Mouse (Mus musculus): ENCODE measurements around the gene Gm10273. TPM values are rescaled to one million over a fixed set of nuclear protein-coding genes. Genes with fewer than 3 reads are reported as not detected.

Gene Gm10273
- polyA plus RNA-seq, 1 experiment from 2014 or later = 13.3 TPM

DNA sequence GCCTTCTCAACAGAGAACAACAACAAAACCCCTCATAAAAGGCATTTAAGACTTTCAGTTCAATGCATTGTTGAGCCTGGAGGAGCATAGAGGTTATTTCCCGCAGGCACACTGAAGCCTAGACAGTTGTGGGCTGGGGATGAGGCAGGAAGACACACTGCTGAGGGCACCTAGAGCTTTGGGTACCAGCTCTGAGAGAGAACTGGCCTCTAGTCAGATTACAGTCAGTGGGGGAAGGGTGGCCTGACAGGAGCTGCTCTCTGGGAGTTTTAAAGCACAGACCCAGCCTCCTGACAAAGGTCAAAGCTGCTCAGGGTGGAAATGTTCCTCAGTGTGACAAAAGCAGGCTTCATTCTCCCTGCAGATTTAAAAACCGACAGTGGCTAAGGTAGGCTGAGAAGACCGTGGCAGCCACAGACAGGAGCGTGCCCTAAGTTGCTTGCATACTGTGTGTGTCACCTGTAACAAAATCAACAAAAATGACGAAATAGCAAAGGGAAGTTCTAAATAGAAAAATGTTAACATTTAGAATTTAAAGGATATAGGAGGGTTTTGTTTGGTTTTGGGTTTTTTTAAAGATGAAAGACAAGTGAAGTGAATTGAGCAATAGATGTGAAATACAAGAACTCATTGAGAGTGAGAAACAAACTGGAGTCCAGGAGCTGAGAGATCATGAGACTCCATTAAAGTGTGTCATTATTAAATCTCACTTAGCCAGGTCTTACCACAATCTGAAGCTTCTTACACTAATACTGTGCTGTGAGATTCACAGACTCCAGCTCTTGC lies 29.4 kb upstream of the Gm10273 start:
- Histone ChIP-seq H3K9me3 (ENCODE audit: control insufficient read depth, low read length) (no peaks in the 10 kb centered on the region), H3K4me3 (ENCODE audit: low read length) (no peak overlapping the region), H3K27me3 (replicated peaks; ENCODE audit: control insufficient read depth, insufficient read depth, low read length) (no peaks in the 10 kb centered on the region), H3K4me2 (ENCODE audit: low read length) (no peak overlapping the region), H3K4me1 (ENCODE audit: control insufficient read depth, insufficient read depth, low read depth, low read length) (no peaks in the 10 kb centered on the region), H3K9ac (ENCODE audit: low read depth, low read length) (no peak overlapping the region), H3K27ac (ENCODE audit: low read depth, low read length) (no peak overlapping the region), H3K36me3 (ENCODE audit: control insufficient read depth, insufficient read depth, low read length) (peaks cover 37% of the 10 kb centered on the region)
- ATAC-seq = no peak
- WGBS = 79% methylated on average over 5 of the region's 5 CpGs

DNA sequence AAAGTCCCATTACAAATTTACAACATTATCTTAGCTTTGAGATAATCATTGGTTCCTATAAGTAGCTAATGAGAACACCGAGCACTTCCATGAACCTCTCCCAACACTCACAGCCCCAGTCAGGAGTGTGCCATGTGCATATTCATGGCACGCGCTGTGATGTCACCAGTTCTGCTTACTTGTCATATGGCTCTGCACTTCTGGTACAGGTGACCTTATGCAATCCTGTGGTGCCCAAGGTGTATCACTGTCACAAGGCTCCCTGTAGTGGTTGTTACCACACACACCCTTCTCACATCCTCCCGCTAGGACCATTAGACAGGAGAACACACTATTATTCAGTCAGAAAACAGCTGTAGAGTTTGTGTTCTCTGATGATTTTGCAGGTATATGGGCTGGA lies 28.7 kb upstream of the Gm10273 start:
- Histone ChIP-seq H3K4me1 (ENCODE audit: control insufficient read depth, insufficient read depth, low read depth, low read length) (no peaks in the 10 kb centered on the region), H3K4me2 (ENCODE audit: low read length) (no peak overlapping the region), H3K9ac (ENCODE audit: low read depth, low read length) (no peak overlapping the region), H3K4me3 (ENCODE audit: low read length) (no peak overlapping the region), H3K36me3 (ENCODE audit: control insufficient read depth, insufficient read depth, low read length) (peaks cover 38% of the 10 kb centered on the region), H3K9me3 (ENCODE audit: control insufficient read depth, low read length) (no peaks in the 10 kb centered on the region), H3K27ac (ENCODE audit: low read depth, low read length) (no peak overlapping the region), H3K27me3 (replicated peaks; ENCODE audit: control insufficient read depth, insufficient read depth, low read length) (no peaks in the 10 kb centered on the region)
- no peak for ATAC-seq
- WGBS = 94% methylated on average over 4 of the region's 4 CpGs

DNA sequence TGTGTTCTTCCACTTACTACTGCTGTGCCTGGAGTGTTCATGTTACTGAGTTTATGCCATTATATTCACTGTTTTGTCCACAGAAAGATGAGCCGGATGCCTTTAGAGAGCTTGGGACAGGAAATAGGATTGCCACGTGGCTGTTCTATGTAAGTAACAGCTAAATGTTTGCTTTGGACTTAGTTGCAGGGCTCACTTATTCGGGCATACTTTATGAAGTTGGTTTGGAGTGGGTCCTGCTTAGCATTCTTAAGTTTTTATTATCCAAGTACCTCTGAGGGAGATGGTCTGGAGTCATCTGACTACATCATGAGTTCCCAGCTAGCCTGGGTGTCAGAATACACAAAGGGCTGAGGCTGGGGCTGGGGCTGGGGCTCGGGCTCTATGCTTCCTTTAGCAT lies 28.2 kb upstream of the Gm10273 start:
- 96% methylated on average over 4 of the region's 4 CpGs for WGBS
- H3K9me3 ChIP-seq (ENCODE audit: control insufficient read depth, low read length) = no peaks in the 10 kb centered on the region
- no peak overlapping the region for H3K27ac ChIP-seq (ENCODE audit: low read depth, low read length)
- no peaks in the 10 kb centered on the region for H3K4me1 ChIP-seq (ENCODE audit: control insufficient read depth, insufficient read depth, low read depth, low read length)
- no peak for ATAC-seq
- no peak overlapping the region for H3K4me2 ChIP-seq (ENCODE audit: low read length)
- H3K4me3 ChIP-seq (ENCODE audit: low read length) = no peak overlapping the region
- peaks cover 37% of the 10 kb centered on the region for H3K36me3 ChIP-seq (ENCODE audit: control insufficient read depth, insufficient read depth, low read length)
- no peaks in the 10 kb centered on the region for H3K27me3 ChIP-seq (replicated peaks; ENCODE audit: control insufficient read depth, insufficient read depth, low read length)
- no peak overlapping the region for H3K9ac ChIP-seq (ENCODE audit: low read depth, low read length)

DNA sequence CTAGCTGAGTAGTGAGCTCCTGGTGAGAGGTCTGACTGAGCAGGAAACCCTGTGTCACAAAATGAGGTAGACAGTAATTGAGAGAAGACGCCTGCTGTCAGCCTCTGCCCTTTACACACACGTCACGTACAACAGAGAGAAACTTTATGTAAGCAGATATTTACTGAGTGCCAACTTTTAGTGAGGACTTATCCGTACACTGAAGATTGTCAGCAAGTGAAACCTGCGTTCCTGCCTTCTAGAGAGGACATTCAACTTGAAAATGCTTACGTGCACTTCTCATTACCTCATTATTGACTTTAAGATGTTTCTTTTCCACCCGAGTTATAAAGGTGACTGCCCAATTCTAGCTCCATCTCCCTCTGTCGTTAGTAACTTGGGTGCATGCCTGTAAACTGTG lies 26.7 kb upstream of the Gm10273 start:
- Histone ChIP-seq H3K9ac (ENCODE audit: low read depth, low read length) (no peak overlapping the region), H3K27ac (ENCODE audit: low read depth, low read length) (no peak overlapping the region), H3K9me3 (ENCODE audit: control insufficient read depth, low read length) (no peaks in the 10 kb centered on the region), H3K4me1 (ENCODE audit: control insufficient read depth, insufficient read depth, low read depth, low read length) (no peaks in the 10 kb centered on the region), H3K4me2 (ENCODE audit: low read length) (no peak overlapping the region), H3K4me3 (ENCODE audit: low read length) (no peak overlapping the region), H3K36me3 (ENCODE audit: control insufficient read depth, insufficient read depth, low read length) (peaks cover 32% of the 10 kb centered on the region), H3K27me3 (replicated peaks; ENCODE audit: control insufficient read depth, insufficient read depth, low read length) (no peaks in the 10 kb centered on the region)
- 85% methylated on average over 8 of the region's 8 CpGs for WGBS
- no peak for ATAC-seq

DNA sequence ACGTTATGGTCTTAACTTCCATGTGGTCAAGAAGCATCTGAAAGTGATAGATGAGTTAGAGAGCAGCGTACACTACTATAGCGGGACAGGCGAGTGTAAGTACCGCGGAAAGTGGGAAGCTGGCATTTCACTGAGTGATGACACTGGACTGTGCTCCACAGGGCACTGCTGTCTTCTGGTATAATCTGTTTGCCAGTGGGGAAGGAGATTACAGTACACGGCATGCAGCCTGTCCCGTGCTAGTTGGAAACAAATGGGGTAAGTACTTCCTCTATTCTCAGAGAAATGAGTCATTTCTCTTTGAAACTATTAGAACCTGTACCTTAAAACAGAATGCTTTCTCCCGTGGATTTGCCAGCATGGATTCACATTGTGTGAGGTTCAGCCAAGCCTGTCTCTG lies 26.0 kb upstream of the Gm10273 start:
- Histone ChIP-seq H3K4me2 (ENCODE audit: low read length) (no peak overlapping the region), H3K4me1 (ENCODE audit: control insufficient read depth, insufficient read depth, low read depth, low read length) (no peaks in the 10 kb centered on the region), H3K9ac (ENCODE audit: low read depth, low read length) (no peak overlapping the region), H3K36me3 (ENCODE audit: control insufficient read depth, insufficient read depth, low read length) (peaks cover 33% of the 10 kb centered on the region), H3K27me3 (replicated peaks; ENCODE audit: control insufficient read depth, insufficient read depth, low read length) (no peaks in the 10 kb centered on the region), H3K9me3 (ENCODE audit: control insufficient read depth, low read length) (no peaks in the 10 kb centered on the region), H3K27ac (ENCODE audit: low read depth, low read length) (no peak overlapping the region), H3K4me3 (ENCODE audit: low read length) (no peak overlapping the region)
- WGBS = 92% methylated on average over 9 of the region's 9 CpGs
- no peak for ATAC-seq

DNA sequence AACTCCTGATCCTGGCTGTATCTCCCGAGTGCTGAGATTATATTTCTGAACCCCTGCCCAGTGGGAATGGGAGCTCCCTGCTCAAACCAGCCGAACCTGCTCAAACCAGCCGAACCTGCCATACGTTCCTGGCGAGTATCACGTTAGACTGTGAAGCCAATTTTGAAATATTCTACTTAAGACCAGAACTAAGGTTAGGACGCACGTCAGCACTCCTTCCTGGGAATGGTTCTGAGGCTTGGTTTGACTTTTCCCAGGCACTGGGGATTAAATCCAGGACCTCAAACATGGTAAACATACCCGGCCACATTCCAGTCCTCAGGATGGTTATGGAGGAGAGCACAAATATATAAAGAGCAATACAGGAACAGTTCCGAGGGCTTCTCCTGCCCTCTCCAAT lies 17.5 kb upstream of the Gm10273 start:
- Histone ChIP-seq H3K36me3 (ENCODE audit: control insufficient read depth, insufficient read depth, low read length) (peaks cover 2% of the 10 kb centered on the region; the same call in 1 of the 2 replicates), H3K9me3 (ENCODE audit: control insufficient read depth, low read length) (no peaks in the 10 kb centered on the region), H3K4me1 (ENCODE audit: control insufficient read depth, insufficient read depth, low read depth, low read length) (no peaks in the 10 kb centered on the region), H3K27ac (ENCODE audit: low read depth, low read length) (no peak overlapping the region), H3K9ac (ENCODE audit: low read depth, low read length) (no peak overlapping the region), H3K4me3 (ENCODE audit: low read length) (no peak overlapping the region), H3K4me2 (ENCODE audit: low read length) (no peak overlapping the region), H3K27me3 (replicated peaks; ENCODE audit: control insufficient read depth, insufficient read depth, low read length) (no peaks in the 10 kb centered on the region)
- 96% methylated on average over 10 of the region's 10 CpGs for WGBS
- no peak for ATAC-seq

DNA sequence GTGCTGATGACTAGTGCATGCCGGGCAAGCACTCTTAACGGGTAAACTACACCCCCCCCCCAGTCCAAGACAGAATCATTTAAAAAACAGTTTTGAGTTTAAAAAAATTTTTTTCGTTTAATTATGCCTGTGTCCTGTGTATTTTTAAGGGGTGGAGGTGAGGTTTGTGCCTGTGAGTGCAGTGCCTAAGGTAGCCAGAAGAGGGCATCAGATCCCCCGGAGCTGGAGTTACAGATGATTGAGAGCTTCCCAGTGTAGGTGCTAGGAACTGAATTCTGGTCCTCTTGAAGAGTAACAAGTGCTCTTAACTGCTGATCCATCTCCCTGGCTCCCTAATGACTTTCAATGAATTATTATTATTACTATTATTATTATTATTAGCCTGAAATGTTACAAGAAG lies 16.7 kb upstream of the Gm10273 start:
- Histone ChIP-seq H3K27ac (ENCODE audit: low read depth, low read length) (no peak overlapping the region), H3K4me1 (ENCODE audit: control insufficient read depth, insufficient read depth, low read depth, low read length) (no peaks in the 10 kb centered on the region), H3K27me3 (replicated peaks; ENCODE audit: control insufficient read depth, insufficient read depth, low read length) (no peaks in the 10 kb centered on the region), H3K9ac (ENCODE audit: low read depth, low read length) (no peak overlapping the region), H3K36me3 (ENCODE audit: control insufficient read depth, insufficient read depth, low read length) (peaks cover 1% of the 10 kb centered on the region; the same call in 1 of the 2 replicates), H3K4me2 (ENCODE audit: low read length) (no peak overlapping the region), H3K9me3 (ENCODE audit: control insufficient read depth, low read length) (no peaks in the 10 kb centered on the region), H3K4me3 (ENCODE audit: low read length) (no peak overlapping the region)
- ATAC-seq = no peak
- 97% methylated on average over 4 of the region's 4 CpGs for WGBS

DNA sequence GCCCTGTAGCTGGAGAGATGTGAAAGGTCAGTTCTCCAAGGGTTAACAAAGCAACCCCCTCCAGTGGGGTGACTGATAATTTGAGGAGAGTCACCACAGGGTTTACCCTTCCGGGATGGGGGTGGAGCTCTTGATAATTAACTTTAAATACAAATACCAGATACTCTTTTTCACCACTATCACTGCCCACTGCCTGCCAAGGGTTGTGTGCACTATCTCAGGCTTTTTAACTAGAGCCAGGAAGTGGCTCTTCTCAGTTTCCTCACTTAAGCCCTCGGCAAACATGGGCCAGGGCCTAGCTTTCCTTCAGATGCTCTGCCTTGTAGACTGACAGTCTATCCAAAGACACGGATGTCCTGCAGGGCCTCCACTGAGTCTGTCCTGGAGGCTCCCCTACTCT lies 15.5 kb upstream of the Gm10273 start:
- H3K27ac ChIP-seq (ENCODE audit: low read depth, low read length) = no peak overlapping the region
- no peak overlapping the region for H3K4me2 ChIP-seq (ENCODE audit: low read length)
- no peak overlapping the region for H3K9ac ChIP-seq (ENCODE audit: low read depth, low read length)
- no peaks in the 10 kb centered on the region for H3K4me1 ChIP-seq (ENCODE audit: control insufficient read depth, insufficient read depth, low read depth, low read length)
- 60% methylated on average over 3 of the region's 3 CpGs for WGBS
- no peaks in the 10 kb centered on the region for H3K27me3 ChIP-seq (replicated peaks; ENCODE audit: control insufficient read depth, insufficient read depth, low read length)
- ATAC-seq = no peak
- H3K4me3 ChIP-seq (ENCODE audit: low read length) = no peak overlapping the region
- H3K9me3 ChIP-seq (ENCODE audit: control insufficient read depth, low read length) = no peaks in the 10 kb centered on the region
- H3K36me3 ChIP-seq (ENCODE audit: control insufficient read depth, insufficient read depth, low read length) = no peaks in the 10 kb centered on the region

DNA sequence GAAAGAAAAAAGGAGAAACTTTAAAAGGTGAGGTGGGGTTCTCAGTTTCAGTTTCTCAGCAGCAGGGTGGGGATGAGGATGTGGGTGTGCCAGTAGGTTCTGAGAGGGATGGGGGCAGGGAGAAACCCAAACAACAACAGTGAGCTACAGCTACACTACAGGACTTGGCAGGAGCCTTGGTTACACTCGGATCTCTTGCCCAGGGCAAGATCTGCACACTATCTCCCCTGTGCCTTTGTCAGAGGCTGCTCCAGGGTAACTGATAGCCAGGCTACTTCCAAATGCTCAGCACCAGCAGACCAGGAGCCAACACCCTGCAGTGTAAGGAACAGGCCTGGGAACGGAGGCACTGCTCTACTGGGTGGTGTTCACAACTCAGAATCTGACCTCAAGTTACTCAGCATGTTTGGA lies 15.0 kb upstream of the Gm10273 start:
- WGBS = 64% methylated on average over 2 of the region's 2 CpGs

More for the DNA sequence above, 15.0 kb upstream of the Gm10273 start:
- H3K9ac ChIP-seq (ENCODE audit: low read depth, low read length) = no peak overlapping the region
- H3K36me3 ChIP-seq (ENCODE audit: control insufficient read depth, insufficient read depth, low read length) = no peaks in the 10 kb centered on the region
- H3K27ac ChIP-seq (ENCODE audit: low read depth, low read length) = no peak overlapping the region
- H3K4me2 ChIP-seq (ENCODE audit: low read length) = no peak overlapping the region
- no peaks in the 10 kb centered on the region for H3K9me3 ChIP-seq (ENCODE audit: control insufficient read depth, low read length)
- H3K4me1 ChIP-seq (ENCODE audit: control insufficient read depth, insufficient read depth, low read depth, low read length) = no peaks in the 10 kb centered on the region
- ATAC-seq = no peak
- H3K27me3 ChIP-seq (replicated peaks; ENCODE audit: control insufficient read depth, insufficient read depth, low read length) = no peaks in the 10 kb centered on the region
- H3K4me3 ChIP-seq (ENCODE audit: low read length) = no peak overlapping the region
